Mouse (Mus musculus): Measurements from ENCODE around the gene E030025P04Rik.
A peak's percentile ranks its signal among the peaks of the same experiment; 100 is the strongest.

Gene E030025P04Rik

GRCm38 (mm10) chr11:109144236-109144635 lies at the start of gene E030025P04Rik:
Gene E030025P04Rik (minus strand): TSS chr11:109144369.
- no peak for DNase-seq (ENCODE audit: low read depth, low spot score)

DNA sequence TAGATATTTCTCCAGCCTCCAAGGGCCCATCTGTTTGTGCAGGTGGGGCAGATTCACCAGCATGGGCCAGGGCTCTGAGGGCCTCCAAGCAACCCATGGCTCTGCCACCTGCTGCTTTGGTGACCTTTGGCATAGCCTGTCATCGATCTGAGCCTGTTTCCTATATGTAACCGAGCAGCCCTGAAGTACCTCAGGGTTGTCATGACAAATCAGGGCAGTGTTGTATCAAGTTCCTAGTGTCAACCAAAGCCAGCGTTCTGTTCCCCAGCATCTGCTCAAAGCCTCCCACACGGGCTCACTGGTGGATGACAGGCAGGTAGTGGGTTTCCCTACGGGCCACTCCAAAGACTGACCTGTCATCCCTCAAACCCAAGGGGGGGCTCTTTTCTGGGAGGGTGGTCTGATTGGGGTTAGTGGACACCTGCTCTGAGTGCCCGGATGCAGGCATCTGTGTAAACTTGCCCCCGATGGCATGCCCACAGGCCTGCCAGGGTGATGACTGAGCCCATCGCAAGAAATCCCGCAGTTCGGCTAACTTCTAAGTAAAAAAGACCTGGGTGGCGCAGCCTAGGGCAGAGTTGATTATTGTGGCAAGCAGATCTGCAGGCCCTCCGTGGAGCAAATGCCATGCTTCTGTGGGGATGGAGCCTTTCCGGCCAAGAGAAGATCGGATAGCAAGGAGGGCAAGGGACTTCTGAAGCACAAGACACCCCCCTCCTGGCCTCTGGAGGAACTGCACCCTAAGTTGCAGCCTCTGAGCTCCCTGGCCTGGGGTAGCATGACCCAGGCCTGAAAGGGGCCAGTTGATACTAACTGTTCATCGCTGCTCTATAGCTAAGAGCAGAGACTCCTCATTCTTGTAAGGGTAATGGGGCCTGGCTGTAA lies 48.7 kb upstream of the E030025P04Rik start:
- DNase-seq (ENCODE audit: low read depth, low spot score): peak; percentile 80

GRCm38 (mm10) chr11:109188235-109188634 lies 44.1 kb upstream of the E030025P04Rik start:
- DNase-seq (ENCODE audit: low read depth, low spot score): no peak

DNA sequence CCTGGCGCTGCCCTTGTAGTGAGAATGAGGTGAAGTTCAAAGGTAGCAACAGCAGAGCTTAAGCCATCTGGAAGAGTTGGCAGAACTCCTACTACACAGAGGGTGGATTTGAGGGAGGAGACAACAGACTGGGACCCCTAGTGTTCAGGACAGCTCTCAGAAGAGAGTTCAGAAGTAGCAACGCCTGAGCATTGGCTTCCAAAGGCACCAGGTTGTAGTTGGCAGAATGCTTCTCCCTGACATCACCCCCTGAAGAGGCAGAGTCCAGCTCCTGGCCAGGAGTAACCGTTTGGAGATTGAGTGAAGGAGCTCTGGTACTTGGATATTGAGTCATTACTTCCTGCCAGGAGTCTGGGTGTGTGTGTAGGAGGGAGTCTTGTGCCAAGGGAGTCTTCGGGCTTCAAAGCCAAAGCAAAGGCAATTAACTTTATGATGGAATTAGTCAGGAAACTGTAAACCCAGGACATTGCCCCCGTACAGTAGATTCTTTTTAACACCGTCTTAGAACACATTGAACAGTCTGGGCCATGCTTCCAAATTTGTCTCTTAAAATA lies 43.5 kb upstream of the E030025P04Rik start:
- no peak for DNase-seq (ENCODE audit: low read depth, low spot score)

GRCm38 (mm10) chr11:109181118-109181517 lies 36.9 kb upstream of the E030025P04Rik start:
- no peak for DNase-seq (ENCODE audit: low read depth, low spot score)

GRCm38 (mm10) chr11:109180290-109180689 lies 36.1 kb upstream of the E030025P04Rik start:
- DNase-seq (ENCODE audit: low read depth, low spot score): no peak

DNA sequence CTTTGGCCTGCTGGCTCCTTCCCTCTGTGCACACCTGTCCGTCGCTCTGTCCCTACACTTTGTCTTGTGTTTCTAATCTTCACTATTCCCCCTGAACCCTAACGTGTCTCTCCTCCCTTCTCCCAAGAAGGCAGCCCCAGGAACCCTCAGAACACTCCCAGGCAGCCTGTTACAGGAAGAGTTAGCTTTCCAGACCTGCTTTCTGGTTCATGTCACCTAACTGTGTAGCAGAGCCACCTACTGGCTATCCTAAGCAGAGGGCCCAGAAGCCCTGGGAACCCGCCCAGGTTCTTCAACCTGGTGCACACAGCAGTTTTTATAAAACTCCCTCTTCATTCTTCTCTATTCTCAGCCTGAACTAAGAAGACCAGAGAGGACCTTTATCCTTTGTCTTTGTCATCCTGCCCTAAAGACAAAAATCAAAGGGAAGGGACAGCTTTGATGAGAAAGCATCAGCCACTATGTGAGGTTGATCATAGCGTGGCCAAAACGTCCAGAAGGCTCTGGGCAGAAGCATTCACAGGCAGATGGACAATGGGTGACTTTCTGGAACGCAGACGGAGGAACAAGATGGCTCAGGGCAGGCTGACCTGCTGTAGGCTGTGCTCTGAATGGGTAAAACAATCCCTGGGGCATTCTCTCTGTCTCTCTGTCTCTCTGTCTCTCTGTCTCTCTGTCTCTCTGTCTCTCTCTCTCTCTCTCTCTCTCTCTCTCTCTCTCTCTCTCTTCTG lies 34.8 kb upstream of the E030025P04Rik start:
- DNase-seq (ENCODE audit: low read depth, low spot score): peak; percentile 39

DNA sequence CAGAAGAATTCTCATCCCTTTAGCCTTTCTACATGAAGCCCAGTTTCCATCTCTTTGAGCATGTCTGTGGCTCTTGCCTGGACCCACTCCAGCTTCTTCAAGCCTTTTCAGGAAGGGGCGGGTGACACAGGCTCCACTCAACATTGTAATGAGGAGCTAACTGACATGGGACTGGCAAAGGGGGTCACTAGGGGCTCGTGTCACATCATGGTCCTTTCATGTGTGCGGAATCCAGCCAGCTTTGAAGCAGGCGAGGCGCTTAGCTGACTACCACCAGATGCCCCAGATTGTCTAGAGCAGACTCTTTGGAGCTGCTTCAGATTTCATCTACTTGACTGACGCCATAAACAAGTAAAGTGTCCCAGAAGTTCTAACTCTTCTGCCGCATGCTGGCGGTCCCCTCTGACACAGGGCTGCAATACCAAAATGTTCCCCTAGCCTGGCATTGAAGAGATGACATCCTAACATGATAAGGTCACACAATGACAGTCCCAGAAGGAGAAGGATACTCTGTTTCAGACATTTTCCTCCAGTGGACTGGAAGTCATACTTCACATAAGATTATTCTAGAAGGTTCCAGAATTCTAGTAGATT lies 31.3 kb upstream of the E030025P04Rik start:
- no peak for DNase-seq (ENCODE audit: low read depth, low spot score)

DNA sequence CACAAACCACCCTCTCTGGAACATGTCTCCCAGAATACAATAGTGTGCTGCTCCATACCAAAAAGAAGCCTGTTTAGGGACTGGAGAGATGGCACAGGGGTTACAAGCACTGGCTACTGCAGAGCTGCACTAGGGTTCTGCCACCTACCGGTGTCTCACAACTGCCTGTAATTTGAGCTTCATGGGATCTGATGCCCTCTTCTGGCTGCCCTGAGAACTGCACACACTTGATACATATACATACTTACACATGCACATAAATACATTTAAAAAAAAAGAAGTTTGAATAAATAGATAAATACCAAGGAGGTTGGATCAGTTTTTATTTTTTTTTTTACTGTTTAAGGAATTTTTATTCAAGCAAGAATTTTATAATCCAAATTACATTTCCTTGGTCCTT lies 28.1 kb upstream of the E030025P04Rik start:
- peak; percentile 66 for DNase-seq (ENCODE audit: low read depth, low spot score)

- peak; percentile 12 for DNase-seq (ENCODE audit: low read depth, low spot score)
Measured at GRCm38 (mm10) chr11:109170771-109171170, 26.6 kb upstream of the E030025P04Rik start.

- DNase-seq (ENCODE audit: low read depth, low spot score): no peak
Measured at GRCm38 (mm10) chr11:109157694-109158093, 13.5 kb upstream of the E030025P04Rik start.

GRCm38 (mm10) chr11:109144890-109145341 lies 747 bp upstream of the E030025P04Rik start:
- DNase-seq (ENCODE audit: low read depth, low spot score): no peak

DNA sequence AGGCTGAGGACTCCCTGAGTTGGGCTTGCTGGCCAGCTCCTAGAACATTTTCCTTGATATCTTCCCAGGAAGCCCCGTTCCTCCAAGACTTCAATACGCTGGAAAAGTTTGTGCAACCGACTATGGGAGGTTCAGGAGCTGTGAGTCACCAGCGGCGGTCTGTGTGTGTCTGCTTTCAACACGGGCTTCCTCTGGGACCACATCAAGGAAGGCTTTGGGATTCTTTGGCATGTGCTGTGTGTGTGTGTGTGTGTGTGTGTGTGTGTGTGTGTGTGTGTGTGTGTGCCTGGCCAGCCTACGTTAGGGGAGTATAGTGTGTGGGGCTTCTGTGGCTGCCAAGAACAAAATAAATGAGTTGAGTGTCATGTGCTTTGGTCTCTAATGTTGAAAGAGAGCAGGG lies 17.7 kb downstream of the E030025P04Rik start:
- no peak for DNase-seq (ENCODE audit: low read depth, low spot score)

- DNase-seq (ENCODE audit: low read depth, low spot score): no peak
Measured at GRCm38 (mm10) chr11:109125451-109125850, 18.7 kb downstream of the E030025P04Rik start.

DNA sequence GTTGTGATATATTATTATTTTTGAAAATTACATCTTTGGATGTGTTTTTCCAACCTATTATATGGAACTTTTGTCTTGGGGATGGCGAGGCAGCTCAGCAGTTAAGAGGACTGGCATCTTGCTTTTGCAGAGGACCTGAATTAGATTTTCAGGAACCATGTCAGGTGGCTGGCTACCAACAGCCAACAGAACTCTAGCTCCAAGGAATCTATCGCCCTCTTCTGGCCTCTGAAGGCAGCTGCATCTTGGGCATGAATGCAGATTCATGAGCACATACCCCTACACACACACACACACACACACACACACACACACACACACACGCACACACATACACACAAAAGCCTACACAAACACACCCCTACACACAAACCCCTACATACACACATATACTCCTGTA lies 19.9 kb downstream of the E030025P04Rik start:
- DNase-seq (ENCODE audit: low read depth, low spot score): peak; percentile 54

GRCm38 (mm10) chr11:109109826-109110346 lies 34.3 kb downstream of the E030025P04Rik start:
- peak; percentile 81 for DNase-seq (ENCODE audit: low read depth, low spot score)

- no peak for DNase-seq (ENCODE audit: low read depth, low spot score)
Measured at GRCm38 (mm10) chr11:109109056-109109455, 35.1 kb downstream of the E030025P04Rik start.

- no peak for DNase-seq (ENCODE audit: low read depth, low spot score)
Measured at GRCm38 (mm10) chr11:109107518-109108205, 36.5 kb downstream of the E030025P04Rik start.

DNA sequence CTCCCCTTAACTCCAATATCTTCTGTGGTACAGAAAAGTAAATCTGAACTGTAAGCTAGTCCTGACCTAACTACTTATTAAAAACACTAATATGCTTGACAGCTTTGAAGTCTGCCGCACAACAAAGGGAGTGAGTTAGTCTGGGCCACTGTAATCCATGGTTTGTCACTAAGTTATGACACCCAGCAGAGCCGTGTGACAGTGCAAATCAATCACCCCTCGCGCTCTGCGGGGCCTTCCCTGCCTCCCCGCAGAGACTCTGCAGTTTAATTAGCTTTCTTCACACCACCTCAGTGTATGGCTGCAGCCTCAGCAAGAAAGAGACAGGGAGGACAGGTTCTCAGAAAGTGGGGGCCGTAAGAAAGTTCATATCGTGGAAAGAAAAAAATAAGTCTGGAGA lies 37.4 kb downstream of the E030025P04Rik start:
- DNase-seq (ENCODE audit: low read depth, low spot score): no peak

DNA sequence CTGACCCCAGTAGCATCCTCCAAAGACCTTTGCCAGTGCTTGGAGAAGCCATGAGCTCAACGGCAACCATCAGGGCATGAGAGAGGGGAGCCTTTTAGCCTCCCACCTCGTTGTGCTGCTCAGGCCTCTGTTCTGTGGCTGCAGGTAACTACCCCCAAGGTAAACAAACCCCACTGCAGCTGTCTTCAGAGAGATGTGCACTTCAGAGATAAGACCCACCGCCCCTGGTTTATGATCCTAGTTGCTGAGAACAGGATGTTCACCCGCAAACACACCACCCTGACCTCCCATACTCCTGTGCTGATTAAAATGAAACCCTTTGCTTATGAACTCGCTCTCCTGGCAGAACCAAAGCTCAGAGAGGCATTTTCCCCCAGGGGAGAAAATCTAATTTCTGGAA lies 38.0 kb downstream of the E030025P04Rik start:
- DNase-seq (ENCODE audit: low read depth, low spot score): no peak

DNA sequence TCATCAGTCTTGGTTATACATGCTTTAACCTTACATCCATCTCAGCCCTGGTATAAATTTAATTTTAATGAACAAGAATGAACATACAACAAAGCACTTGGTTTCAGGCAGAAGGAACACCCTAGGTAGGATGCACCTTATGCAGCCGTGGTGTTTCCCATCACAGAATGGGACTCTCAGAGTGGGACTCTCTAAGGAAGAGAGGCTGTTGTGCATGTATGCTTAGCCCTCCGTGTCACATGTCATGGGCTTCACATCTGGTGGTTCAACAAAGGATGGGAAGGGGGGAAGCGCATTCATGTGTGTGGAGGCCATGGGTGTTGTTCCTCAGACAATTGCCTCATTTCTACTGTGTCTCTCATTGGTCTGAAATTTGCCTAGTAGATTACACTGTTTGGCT lies 40.8 kb downstream of the E030025P04Rik start:
- DNase-seq (ENCODE audit: low read depth, low spot score): no peak
